Mouse (Mus musculus): ENCODE measurements around the gene Grb7. TPM values are rescaled to one million over a fixed set of nuclear protein-coding genes. Genes with fewer than 3 reads are reported as not detected.

Gene Grb7
- total and polyA plus RNA-seq, 3 experiments = 0.11 to 0.72 (median 0.31) TPM

GRCm38 (mm10) chr11:98409341-98409822 is 36.8 kb upstream of the Grb7 start:
- Histone ChIP-seq H3K36me3 (ENCODE audit: control insufficient read depth, insufficient read depth, low read length) (no peaks in the 10 kb centered on the region), H3K79me2 (replicated peaks; ENCODE audit: control insufficient read depth, insufficient read depth, low read length) (no peaks in the 10 kb centered on the region), H3K27ac (no peak overlapping the region), H3K27me3 (ENCODE audit: control insufficient read depth, insufficient read depth, low read length) (no peaks in the 10 kb centered on the region), H3K4me1 (ENCODE audit: control insufficient read depth, insufficient read depth, low read length) (peaks cover 2% of the 10 kb centered on the region), H3K9ac (ENCODE audit: low read depth, low read length) (no peak overlapping the region), H3K4me3 (no peak overlapping the region)
- intact Hi-C loops (cut with DNase I) = no loop called here
- no peak for DNase-seq
- TF ChIP-seq EP300 (IDR thresholded peaks at IDR 0.05; ENCODE audit: insufficient read depth, low read depth, low read length) = no peak
- TF ChIP-seq CTCF (IDR thresholded peaks at IDR 0.05) = no peak
- no peak for TF ChIP-seq POLR2A (IDR thresholded peaks at IDR 0.05; ENCODE audit: insufficient read depth, low read depth, low read length)
- 10% methylated on average over 8 of the region's 10 CpGs for WGBS

GRCm38 (mm10) chr11:98412273-98412796 is 33.9 kb upstream of the Grb7 start, which contains the start of gene Erbb2:
Gene Erbb2, plus strand, starts transcription at chr11:98412470.
- Histone ChIP-seq H3K27me3 (ENCODE audit: control insufficient read depth, insufficient read depth, low read length) (no peaks in the 10 kb centered on the region), H3K4me3 (peak within 1 kb of the TSS; percentile 67), H3K4me1 (ENCODE audit: control insufficient read depth, insufficient read depth, low read length) (peaks cover 7% of the 10 kb centered on the region), H3K79me2 (replicated peaks; ENCODE audit: control insufficient read depth, insufficient read depth, low read length) (no peaks in the 10 kb centered on the region), H3K36me3 (ENCODE audit: control insufficient read depth, insufficient read depth, low read length) (no peaks in the 10 kb centered on the region), H3K27ac (peak within 1 kb of the TSS; percentile 90), H3K9ac (ENCODE audit: low read depth, low read length) (peak within 1 kb of the TSS; percentile 87)
- WGBS = under 1% methylated on average over 48 of the region's 49 CpGs
- peak; percentile 82 to 84 for DNase-seq
- intact Hi-C loops (cut with DNase I) = no loop called here
- peak; percentile 81 for TF ChIP-seq POLR2A (IDR thresholded peaks at IDR 0.05; ENCODE audit: insufficient read depth, low read depth, low read length)
- peak; percentile 19 for TF ChIP-seq CTCF (IDR thresholded peaks at IDR 0.05)
- no peak for TF ChIP-seq EP300 (IDR thresholded peaks at IDR 0.05; ENCODE audit: insufficient read depth, low read depth, low read length)

GRCm38 (mm10) chr11:98412797-98413301 is 33.3 kb upstream of the Grb7 start:
- peak overlapping the region; percentile 87 for H3K9ac ChIP-seq (ENCODE audit: low read depth, low read length)
- H3K4me3 ChIP-seq = peak overlapping the region; percentile 67
- TF ChIP-seq EP300 (IDR thresholded peaks at IDR 0.05; ENCODE audit: insufficient read depth, low read depth, low read length) (no peak), CTCF (IDR thresholded peaks at IDR 0.05) (no peak), POLR2A (IDR thresholded peaks at IDR 0.05; ENCODE audit: insufficient read depth, low read depth, low read length) (no peak)
- H3K79me2 ChIP-seq (replicated peaks; ENCODE audit: control insufficient read depth, insufficient read depth, low read length) = peaks cover 2% of the 10 kb centered on the region; the same call in 1 of the 2 replicates
- intact Hi-C loops (cut with DNase I) = no loop called here
- H3K36me3 ChIP-seq (ENCODE audit: control insufficient read depth, insufficient read depth, low read length) = no peaks in the 10 kb centered on the region
- 0% methylated on average over 40 of the region's 40 CpGs for WGBS
- no peaks in the 10 kb centered on the region for H3K27me3 ChIP-seq (ENCODE audit: control insufficient read depth, insufficient read depth, low read length)
- H3K4me1 ChIP-seq (ENCODE audit: control insufficient read depth, insufficient read depth, low read length) = peaks cover 7% of the 10 kb centered on the region
- H3K27ac ChIP-seq = peak overlapping the region; percentile 90
- DNase-seq = no peak

GRCm38 (mm10) chr11:98413731-98414130 is 32.5 kb upstream of the Grb7 start:
- H3K27ac ChIP-seq = no peak overlapping the region
- TF ChIP-seq EP300 (IDR thresholded peaks at IDR 0.05; ENCODE audit: insufficient read depth, low read depth, low read length) (no peak), CTCF (IDR thresholded peaks at IDR 0.05) (no peak), POLR2A (IDR thresholded peaks at IDR 0.05; ENCODE audit: insufficient read depth, low read depth, low read length) (no peak)
- intact Hi-C loops (cut with DNase I) = no loop called here
- no peak for DNase-seq
- H3K4me3 ChIP-seq = no peak overlapping the region
- peaks cover 9% of the 10 kb centered on the region for H3K4me1 ChIP-seq (ENCODE audit: control insufficient read depth, insufficient read depth, low read length)
- no peak overlapping the region for H3K9ac ChIP-seq (ENCODE audit: low read depth, low read length)
- 29% methylated on average over 7 of the region's 7 CpGs for WGBS
- H3K79me2 ChIP-seq (replicated peaks; ENCODE audit: control insufficient read depth, insufficient read depth, low read length) = peaks cover 2% of the 10 kb centered on the region; the same call in 1 of the 2 replicates
- H3K27me3 ChIP-seq (ENCODE audit: control insufficient read depth, insufficient read depth, low read length) = no peaks in the 10 kb centered on the region
- H3K36me3 ChIP-seq (ENCODE audit: control insufficient read depth, insufficient read depth, low read length) = no peaks in the 10 kb centered on the region

- H3K27me3 ChIP-seq (ENCODE audit: control insufficient read depth, insufficient read depth, low read length) = no peaks in the 10 kb centered on the region
- DNase-seq = no peak
- no peak overlapping the region for H3K27ac ChIP-seq
- peaks cover 2% of the 10 kb centered on the region; the same call in 1 of the 2 replicates for H3K79me2 ChIP-seq (replicated peaks; ENCODE audit: control insufficient read depth, insufficient read depth, low read length)
- TF ChIP-seq EP300 (IDR thresholded peaks at IDR 0.05; ENCODE audit: insufficient read depth, low read depth, low read length) = no peak
- no peak for TF ChIP-seq CTCF (IDR thresholded peaks at IDR 0.05)
- no peak for TF ChIP-seq POLR2A (IDR thresholded peaks at IDR 0.05; ENCODE audit: insufficient read depth, low read depth, low read length)
- no peak overlapping the region for H3K4me3 ChIP-seq
- no peak overlapping the region for H3K9ac ChIP-seq (ENCODE audit: low read depth, low read length)
- H3K36me3 ChIP-seq (ENCODE audit: control insufficient read depth, insufficient read depth, low read length) = no peaks in the 10 kb centered on the region
- 57% methylated on average over 2 of the region's 2 CpGs for WGBS
- intact Hi-C loops (cut with DNase I) = no loop called here
- peaks cover 9% of the 10 kb centered on the region for H3K4me1 ChIP-seq (ENCODE audit: control insufficient read depth, insufficient read depth, low read length)
Observed at GRCm38 (mm10) chr11:98414162-98414561, 32.0 kb upstream of the Grb7 start.

- intact Hi-C loops (cut with DNase I) = no loop called here
- Histone ChIP-seq H3K27me3 (ENCODE audit: control insufficient read depth, insufficient read depth, low read length) (no peaks in the 10 kb centered on the region), H3K36me3 (ENCODE audit: control insufficient read depth, insufficient read depth, low read length) (no peaks in the 10 kb centered on the region), H3K4me1 (ENCODE audit: control insufficient read depth, insufficient read depth, low read length) (peaks cover 7% of the 10 kb centered on the region), H3K27ac (no peak overlapping the region), H3K79me2 (replicated peaks; ENCODE audit: control insufficient read depth, insufficient read depth, low read length) (peaks cover 2% of the 10 kb centered on the region; the same call in 1 of the 2 replicates), H3K4me3 (no peak overlapping the region), H3K9ac (ENCODE audit: low read depth, low read length) (no peak overlapping the region)
- TF ChIP-seq CTCF (IDR thresholded peaks at IDR 0.05) (no peak), POLR2A (IDR thresholded peaks at IDR 0.05; ENCODE audit: insufficient read depth, low read depth, low read length) (no peak), EP300 (IDR thresholded peaks at IDR 0.05; ENCODE audit: insufficient read depth, low read depth, low read length) (no peak)
- DNase-seq = no peak
- 69% methylated on average over 1 of the region's 1 CpGs for WGBS
Observed at GRCm38 (mm10) chr11:98417074-98417473, 29.1 kb upstream of the Grb7 start.

Data from heart, adult 2 months (tissue).